Mouse (Mus musculus) E14TG2a.4 (cell line): ENCODE results near the gene Muc1.

Source experiments
- CTCF ChIP-seq: conservative IDR thresholded peaks from 2 replicates; pipeline ENCODE4 v1.5.1; 2014; ENCODE audit warnings: low read length
- NANOG ChIP-seq: IDR thresholded peaks from 2 replicates; pipeline ENCODE4 v1.6.1; 2014; ENCODE audit warnings: borderline replicate concordance, low read length, mixed read lengths
- POU5F1 ChIP-seq: IDR thresholded peaks from 2 replicates; pipeline ENCODE4 v1.6.1; 2014; ENCODE audit warnings: low read length, borderline replicate concordance

- TF ChIP-seq CTCF (no peak; the same call in none of the 2 replicates), POU5F1 (no peak), NANOG (no peak)
These were observed 14.8 kb downstream of the Muc1 start for GRCm38 (mm10) chr3:89243609-89244008.
